Mouse (Mus musculus): ENCODE data around the gene Gm10647. TPM values are rescaled to one million over a fixed set of nuclear protein-coding genes. Genes with fewer than 3 reads are reported as not detected.
"Not testable (repeated sequence)": the region's sequence is repeated elsewhere in the genome, so short reads cannot be mapped to it uniquely, and the experiment has no call there.

The Gm10647 gene
- polyA plus RNA-seq, 1 experiment, result not detected

GRCm38 (mm10) chr9:66794629-66795463 is 2.0 kb upstream of the Gm10647 start:
- no peak for TF ChIP-seq CTCF (IDR thresholded peaks at IDR 0.05; ENCODE audit: insufficient read depth, low read depth, low read length)
- TF ChIP-seq POLR2A (IDR thresholded peaks at IDR 0.05; ENCODE audit: insufficient read depth, low read depth, low read length), result peak; percentile 33; the same call in 1 of the 2 replicates
- H3K27ac ChIP-seq (ENCODE audit: insufficient read depth, low read depth, low read length), result peak overlapping the region; percentile 83
- WGBS, result 2% methylated on average over 43 of the region's 43 CpGs

GRCm38 (mm10) chr9:66795464-66796324 is 1.1 kb upstream of the Gm10647 start, which contains the start of gene Aph1b:
Gene Aph1b, minus strand, starts transcription at chr9:66795490.
- peak within 1 kb of the TSS; percentile 74 for H3K4me3 ChIP-seq (ENCODE audit: insufficient read depth, low read depth, low read length)
- H3K4me1 ChIP-seq (ENCODE audit: control insufficient read depth, insufficient read depth, low read length), result no peaks in the 10 kb centered on the region
- H3K27ac ChIP-seq (ENCODE audit: insufficient read depth, low read depth, low read length), result peak within 1 kb of the TSS; percentile 83
- TF ChIP-seq CTCF (IDR thresholded peaks at IDR 0.05; ENCODE audit: insufficient read depth, low read depth, low read length), result no peak
- 0 out of 2 replicates have a peak, but pooled peaks have one; percentile 3 for TF ChIP-seq POLR2A (IDR thresholded peaks at IDR 0.05; ENCODE audit: insufficient read depth, low read depth, low read length)
- under 1% methylated on average over 42 of the region's 42 CpGs for WGBS

More at GRCm38 (mm10) chr9:66794629-66795463, 2.0 kb upstream of the Gm10647 start:
- no peaks in the 10 kb centered on the region for H3K4me1 ChIP-seq (ENCODE audit: control insufficient read depth, insufficient read depth, low read length)
- peak overlapping the region; percentile 74 for H3K4me3 ChIP-seq (ENCODE audit: insufficient read depth, low read depth, low read length)

- TF ChIP-seq CTCF (IDR thresholded peaks at IDR 0.05; ENCODE audit: insufficient read depth, low read depth, low read length) (no peak), POLR2A (IDR thresholded peaks at IDR 0.05; ENCODE audit: insufficient read depth, low read depth, low read length) (no peak)
- Histone ChIP-seq H3K4me1 (ENCODE audit: control insufficient read depth, insufficient read depth, low read length) (no peaks in the 10 kb centered on the region), H3K27ac (ENCODE audit: insufficient read depth, low read depth, low read length) (no peak overlapping the region), H3K4me3 (ENCODE audit: insufficient read depth, low read depth, low read length) (no peak overlapping the region)
- 59% methylated on average over 12 of the region's 12 CpGs for WGBS
These were observed 5.1 kb downstream of the Gm10647 start for GRCm38 (mm10) chr9:66801947-66802346.

- WGBS, result 20% methylated on average over 31 of the region's 37 CpGs
- 0 out of 2 replicates have a peak overlapping the region, but pooled peaks have one; percentile 10 for H3K4me3 ChIP-seq (ENCODE audit: insufficient read depth, low read depth, low read length)
- not testable (repeated sequence) for H3K4me1 ChIP-seq (ENCODE audit: control insufficient read depth, insufficient read depth, low read length); H3K27ac ChIP-seq (ENCODE audit: insufficient read depth, low read depth, low read length)
These were observed 9.1 kb downstream of the Gm10647 start for GRCm38 (mm10) chr9:66805951-66806350.

- WGBS, result 55% methylated on average over 2 of the region's 2 CpGs
- TF ChIP-seq POLR2A (IDR thresholded peaks at IDR 0.05; ENCODE audit: insufficient read depth, low read depth, low read length) (no peak), CTCF (IDR thresholded peaks at IDR 0.05; ENCODE audit: insufficient read depth, low read depth, low read length) (no peak)
- H3K4me1 ChIP-seq (ENCODE audit: control insufficient read depth, insufficient read depth, low read length), result no peaks in the 10 kb centered on the region
- no peak overlapping the region for H3K4me3 ChIP-seq (ENCODE audit: insufficient read depth, low read depth, low read length)
- H3K27ac ChIP-seq (ENCODE audit: insufficient read depth, low read depth, low read length), result no peak overlapping the region
These were observed 16.6 kb downstream of the Gm10647 start for GRCm38 (mm10) chr9:66813392-66813791.

GRCm38 (mm10) chr9:66820996-66821395 is 24.2 kb downstream of the Gm10647 start:
- 62% methylated on average over 5 of the region's 5 CpGs for WGBS
- no peak for TF ChIP-seq POLR2A (IDR thresholded peaks at IDR 0.05; ENCODE audit: insufficient read depth, low read depth, low read length)
- TF ChIP-seq CTCF (IDR thresholded peaks at IDR 0.05; ENCODE audit: insufficient read depth, low read depth, low read length), result no peak
- Histone ChIP-seq H3K27ac (ENCODE audit: insufficient read depth, low read depth, low read length) (no peak overlapping the region), H3K4me1 (ENCODE audit: control insufficient read depth, insufficient read depth, low read length) (no peaks in the 10 kb centered on the region), H3K4me3 (ENCODE audit: insufficient read depth, low read depth, low read length) (no peak overlapping the region)

- WGBS, result 85% methylated on average over 2 of the region's 5 CpGs
- not testable (repeated sequence) for H3K27ac ChIP-seq (ENCODE audit: insufficient read depth, low read depth, low read length); H3K4me1 ChIP-seq (ENCODE audit: control insufficient read depth, insufficient read depth, low read length); H3K4me3 ChIP-seq (ENCODE audit: insufficient read depth, low read depth, low read length)
These were observed 25.4 kb downstream of the Gm10647 start for GRCm38 (mm10) chr9:66822255-66822654.

GRCm38 (mm10) chr9:66825990-66826389 is 29.2 kb downstream of the Gm10647 start:
- TF ChIP-seq POLR2A (IDR thresholded peaks at IDR 0.05; ENCODE audit: insufficient read depth, low read depth, low read length) (no peak), CTCF (IDR thresholded peaks at IDR 0.05; ENCODE audit: insufficient read depth, low read depth, low read length) (no peak)
- no peak overlapping the region for H3K27ac ChIP-seq (ENCODE audit: insufficient read depth, low read depth, low read length)
- no peak overlapping the region for H3K4me3 ChIP-seq (ENCODE audit: insufficient read depth, low read depth, low read length)
- no peaks in the 10 kb centered on the region for H3K4me1 ChIP-seq (ENCODE audit: control insufficient read depth, insufficient read depth, low read length)
- 24% methylated on average over 1 of the region's 1 CpGs for WGBS

- no peak overlapping the region for H3K4me3 ChIP-seq (ENCODE audit: insufficient read depth, low read depth, low read length)
- 75% methylated on average over 4 of the region's 4 CpGs for WGBS
- H3K27ac ChIP-seq (ENCODE audit: insufficient read depth, low read depth, low read length), result no peak overlapping the region
- no peak for TF ChIP-seq POLR2A (IDR thresholded peaks at IDR 0.05; ENCODE audit: insufficient read depth, low read depth, low read length)
- TF ChIP-seq CTCF (IDR thresholded peaks at IDR 0.05; ENCODE audit: insufficient read depth, low read depth, low read length), result no peak
- peaks cover 11% of the 10 kb centered on the region for H3K4me1 ChIP-seq (ENCODE audit: control insufficient read depth, insufficient read depth, low read length)
These were observed 35.6 kb downstream of the Gm10647 start for GRCm38 (mm10) chr9:66832366-66832908.
